ENCODE assay signal across 26 mouse cellular contexts in genomic region chr2:180845011-180845410, GRCm38 (mm10).
DNase-seq lines count a peak whose midpoint lies in the region; ATAC-seq lines count a peak whose summit lies in the region.
"Had no signal": no experiment of that assay in that cellular context is flagged by ENCODE, and none has a peak within 500 bp of the region (broad histone marks: within the 10 kb centered on the region; RNA-seq: fewer than 3 reads in every experiment).

No protein-coding gene starts in this region.

- H3K27me3 ChIP-seq in embryonic facial prominence, embryonic 10.5 days (replicated peaks; ENCODE audit: low read depth, poor library complexity, severe bottlenecking) = no peaks in the 10 kb centered on the region
- no peaks in the 10 kb centered on the region for H3K27me3 ChIP-seq in limb, embryonic 11.5 days (ENCODE audit: control insufficient read depth, insufficient read depth, low read length)
- H3K27me3 ChIP-seq: kidney, embryonic 15.5 days; limb, embryonic 15.5 days; liver, embryonic 13.5 days had no signal

- no peaks in the 10 kb centered on the region for H3K4me1 ChIP-seq in embryonic facial prominence, embryonic 10.5 days
- H3K4me1 ChIP-seq in limb, embryonic 11.5 days (ENCODE audit: control insufficient read depth, insufficient read depth, low read length) = no peaks in the 10 kb centered on the region
- H3K4me1 ChIP-seq: heart, embryonic 12.5 days; kidney, embryonic 15.5 days; limb, embryonic 15.5 days; liver, embryonic 13.5 days had no signal

- H3K9me3 ChIP-seq in embryonic facial prominence, embryonic 10.5 days = no peaks in the 10 kb centered on the region
- no peaks in the 10 kb centered on the region for H3K9me3 ChIP-seq in limb, embryonic 11.5 days (ENCODE audit: control insufficient read depth, low read length)
- H3K9me3 ChIP-seq: heart, embryonic 12.5 days; kidney, embryonic 15.5 days; limb, embryonic 15.5 days; liver, embryonic 13.5 days had no signal

- DNase-seq in kidney, postnatal 10 days = peak; percentile 16
- DNase-seq in kidney, postnatal 36 days = no peak
- peak; percentile 15 for DNase-seq in ZHBTc4 (ENCODE audit: low read depth, low spot score)
- peak; percentile 13 for DNase-seq in embryonic facial prominence, embryonic 10.5 days (ENCODE audit: low spot score)
- peak; percentile 22 for DNase-seq in limb, embryonic 11.5 days (ENCODE audit: low spot score)
- no peak for DNase-seq in adrenal gland, adult 8-10 months
- no peak for DNase-seq in left cerebral cortex, postnatal 25 days (ENCODE audit: low spot score in 2 of 2)
- DNase-seq: adrenal gland, postnatal 14 days; cerebellum, adult 11 months; cerebellum, postnatal 10 days; gastrocnemius, adult 2 months; gastrocnemius, postnatal 36 days; heart, adult 18-20 months; kidney, adult 18-20 months; liver, embryonic 13.5 days; lung, adult 18-20 months; lung, postnatal 14 days; midbrain, embryonic 14.5 days had no signal

- intact Hi-C loops in left cerebral cortex, postnatal 25 days (cut with DNase I) = no loop called here

- H3K27ac ChIP-seq in embryonic facial prominence, embryonic 10.5 days (replicated peaks) = no peak overlapping the region
- H3K27ac ChIP-seq in limb, embryonic 11.5 days (replicated peaks; ENCODE audit: low read depth, low read length) = no peak overlapping the region
- H3K27ac ChIP-seq: gastrocnemius, adult 2 months; hindbrain, embryonic 14.5 days; kidney, embryonic 15.5 days; left cerebral cortex, adult 2 months; limb, embryonic 15.5 days; liver, embryonic 13.5 days had no signal

- no peak overlapping the region for H3K4me2 ChIP-seq in limb, embryonic 11.5 days (ENCODE audit: low read depth, severe bottlenecking)
- H3K4me2 ChIP-seq: heart, embryonic 12.5 days; hindbrain, embryonic 14.5 days; kidney, embryonic 15.5 days; limb, embryonic 15.5 days; liver, embryonic 13.5 days had no signal

- no peak overlapping the region for H3K4me3 ChIP-seq in embryonic facial prominence, embryonic 10.5 days
- no peak overlapping the region for H3K4me3 ChIP-seq in limb, embryonic 11.5 days (ENCODE audit: low read depth, low read length)
- H3K4me3 ChIP-seq: gastrocnemius, adult 2 months; heart, embryonic 12.5 days; kidney, embryonic 15.5 days; left cerebral cortex, adult 2 months; limb, embryonic 15.5 days; liver, embryonic 13.5 days had no signal

- no peak overlapping the region for H3K9ac ChIP-seq in limb, embryonic 11.5 days (ENCODE audit: low read length)
- H3K9ac ChIP-seq: heart, embryonic 12.5 days; hindbrain, embryonic 14.5 days; kidney, embryonic 15.5 days; limb, embryonic 15.5 days; liver, embryonic 13.5 days had no signal

- no peaks in the 10 kb centered on the region for H3K36me3 ChIP-seq in embryonic facial prominence, embryonic 10.5 days (replicated peaks)
- no peaks in the 10 kb centered on the region for H3K36me3 ChIP-seq in limb, embryonic 11.5 days (ENCODE audit: control insufficient read depth, insufficient read depth, low read length)
- H3K36me3 ChIP-seq: heart, embryonic 12.5 days; kidney, embryonic 15.5 days; limb, embryonic 15.5 days; liver, embryonic 13.5 days had no signal

- no peak for ATAC-seq in limb, embryonic 11.5 days (ENCODE audit: insufficient number of reproducible peaks, low FRiP score, low TSS enrichment, low read depth)
- ATAC-seq in inflammation-experienced regulatory T-cells, adult 6 months = no peak
- ATAC-seq: activated CD4-positive, CD25-positive, alpha-beta regulatory T cell, adult 4 months; forebrain, embryonic 14.5 days had no signal

- WGBS in embryonic facial prominence, embryonic 10.5 days = 28% methylated on average over 5 of the region's 5 CpGs
- WGBS in limb, embryonic 11.5 days = 22% methylated on average over 5 of the region's 5 CpGs

Comparison
In these comparisons a context has a peak if more than half of its experiments do, and no peak if none do; other contexts are left out.
1. DNase-seq: peak in kidney, postnatal 10 days (single experiment), ZHBTc4 (single experiment), embryonic facial prominence, embryonic 10.5 days (single experiment) and limb, embryonic 11.5 days (single experiment); none in kidney, postnatal 36 days (0 of 2), adrenal gland, adult 8-10 months (single experiment) and left cerebral cortex, postnatal 25 days (0 of 2).